Mouse (Mus musculus): ENCODE data around the gene C1ql4.

GRCm38 (mm10) chr15:99105238-99105637 is 17.6 kb upstream of the C1ql4 start:
- TF ChIP-seq CTCF (IDR thresholded peaks at IDR 0.05; ENCODE audit: extremely low read depth, insufficient read depth, low read length) = no peak
- TF ChIP-seq POLR2A (IDR thresholded peaks at IDR 0.05; ENCODE audit: extremely low read depth, insufficient read depth, low read length) = no peak

All from cortical plate, adult 2 months (tissue).